Mouse (Mus musculus) activated CD4-positive, CD25-positive, alpha-beta regulatory T cell, adult 4 months (primary cell): Measurements from ENCODE around the gene Ppp1r3d. TPM values are rescaled to one million over a fixed set of nuclear protein-coding genes. Genes with fewer than 3 reads are reported as not detected.

Source experiments
- ATAC-seq: one replicate; pipeline ENCODE4 v1.8.0; 2017
- polyA plus RNA-seq, 2 experiments: library from polyadenylated mRNA; unstranded; fragments of 100-300 nt; shearing (Covaris generic); gene quantifications; one replicate each; pipeline ENCODE4 v1.2.1; 2017

Gene Ppp1r3d
- polyA plus RNA-seq, result not detected

- ATAC-seq, result no peak
Measured at GRCm38 (mm10) chr2:178414261-178415149, at the start of gene Ppp1r3d, which contains the start of gene Fam217b. Ppp1r3d (minus strand) TSS chr2:178414472. Fam217b (plus strand) TSS chr2:178414524.

GRCm38 (mm10) chr2:178460353-178460752 lies 46.1 kb upstream of the Ppp1r3d start:
- no peak for ATAC-seq

GRCm38 (mm10) chr2:178457414-178457813 lies 43.1 kb upstream of the Ppp1r3d start:
- ATAC-seq, result no peak

- ATAC-seq, result no peak
Measured at GRCm38 (mm10) chr2:178454664-178455516, 40.6 kb upstream of the Ppp1r3d start.

- ATAC-seq, result no peak
Measured at GRCm38 (mm10) chr2:178450961-178451360, 36.7 kb upstream of the Ppp1r3d start.

- no peak for ATAC-seq
Measured at GRCm38 (mm10) chr2:178450236-178450635, 36.0 kb upstream of the Ppp1r3d start.

- ATAC-seq, result no peak
Measured at GRCm38 (mm10) chr2:178449386-178449785, 35.1 kb upstream of the Ppp1r3d start.

GRCm38 (mm10) chr2:178437311-178437710 lies 23.0 kb upstream of the Ppp1r3d start:
- no peak for ATAC-seq

- ATAC-seq, result no peak
Measured at GRCm38 (mm10) chr2:178433903-178434302, 19.6 kb upstream of the Ppp1r3d start.

- no peak for ATAC-seq
Measured at GRCm38 (mm10) chr2:178433495-178433894, 19.2 kb upstream of the Ppp1r3d start.

GRCm38 (mm10) chr2:178430231-178430630 lies 16.0 kb upstream of the Ppp1r3d start, which contains the start of gene Cdh26:
Cdh26 (plus strand) TSS chr2:178430531.
- ATAC-seq, result no peak

- no peak for ATAC-seq
Measured at GRCm38 (mm10) chr2:178429426-178429825, 15.2 kb upstream of the Ppp1r3d start.

- no peak for ATAC-seq
Measured at GRCm38 (mm10) chr2:178428676-178429075, 14.4 kb upstream of the Ppp1r3d start.

GRCm38 (mm10) chr2:178428183-178428582 lies 13.9 kb upstream of the Ppp1r3d start:
- no peak for ATAC-seq

GRCm38 (mm10) chr2:178427181-178427580 lies 12.9 kb upstream of the Ppp1r3d start:
- no peak for ATAC-seq

- ATAC-seq, result no peak
Measured at GRCm38 (mm10) chr2:178426229-178426628, 12.0 kb upstream of the Ppp1r3d start.

- ATAC-seq, result no peak
Measured at GRCm38 (mm10) chr2:178423223-178423622, 9.0 kb upstream of the Ppp1r3d start.

GRCm38 (mm10) chr2:178422186-178422585 lies 7.9 kb upstream of the Ppp1r3d start:
- ATAC-seq, result no peak

GRCm38 (mm10) chr2:178421603-178422002 lies 7.3 kb upstream of the Ppp1r3d start:
- ATAC-seq, result no peak

GRCm38 (mm10) chr2:178420576-178420975 lies 6.3 kb upstream of the Ppp1r3d start:
- ATAC-seq, result no peak

- ATAC-seq, result no peak
Measured at GRCm38 (mm10) chr2:178416970-178417369, 2.7 kb upstream of the Ppp1r3d start.

- ATAC-seq, result no peak
Measured at GRCm38 (mm10) chr2:178416427-178416826, 2.2 kb upstream of the Ppp1r3d start.

- ATAC-seq, result no peak
Measured at GRCm38 (mm10) chr2:178415150-178415448, 827 bp upstream of the Ppp1r3d start.
